Mouse (Mus musculus) CD4-positive helper T cell, adult 2 months (primary cell): ENCODE data around the gene Anapc2.
A peak's percentile ranks its signal among the peaks of the same experiment; 100 is the strongest.

Source experiments
- DNase-seq: peaks from one replicate; pipeline ENCODE4 v3.0.0-alpha.2; 2012; ENCODE audit warnings: low read depth, missing footprints, low spot score

The Anapc2 gene

GRCm38 (mm10) chr2:25267241-25267640 lies 5.0 kb upstream of the Anapc2 start:
- DNase-seq, result no peak

- no peak for DNase-seq
These were observed 4.5 kb upstream of the Anapc2 start for GRCm38 (mm10) chr2:25267746-25268309.

- no peak for DNase-seq
These were observed 237 bp downstream of the Anapc2 start for GRCm38 (mm10) chr2:25272515-25272914.

GRCm38 (mm10) chr2:25273010-25273409 lies 732 bp downstream of the Anapc2 start:
- no peak for DNase-seq

- DNase-seq, result peak; percentile 81
These were observed 6.9 kb downstream of the Anapc2 start for GRCm38 (mm10) chr2:25278928-25279882.

- DNase-seq, result no peak
These were observed 13.3 kb downstream of the Anapc2 start for GRCm38 (mm10) chr2:25285551-25285950.

- DNase-seq, result no peak
These were observed 14.0 kb downstream of the Anapc2 start for GRCm38 (mm10) chr2:25286314-25286713.

- DNase-seq, result no peak
These were observed 14.8 kb downstream of the Anapc2 start for GRCm38 (mm10) chr2:25286837-25287636.

GRCm38 (mm10) chr2:25287927-25288649 lies 15.8 kb downstream of the Anapc2 start, which contains the start of gene Tmem210:
Gene Tmem210, plus strand, starts transcription at chr2:25288145.
- DNase-seq, result no peak

- no peak for DNase-seq
These were observed 16.6 kb downstream of the Anapc2 start for GRCm38 (mm10) chr2:25288734-25289345.

GRCm38 (mm10) chr2:25289651-25290050 lies 17.4 kb downstream of the Anapc2 start, which contains the start of gene Lrrc26:
Gene Lrrc26, plus strand, starts transcription at chr2:25289915.
- no peak for DNase-seq

GRCm38 (mm10) chr2:25290101-25290815 lies 18.0 kb downstream of the Anapc2 start:
- no peak for DNase-seq

GRCm38 (mm10) chr2:25290816-25291130 lies 18.5 kb downstream of the Anapc2 start:
- DNase-seq, result no peak

GRCm38 (mm10) chr2:25291184-25292053 lies 19.1 kb downstream of the Anapc2 start:
- DNase-seq, result no peak

GRCm38 (mm10) chr2:25292054-25292544 lies 19.8 kb downstream of the Anapc2 start:
- no peak for DNase-seq

GRCm38 (mm10) chr2:25292856-25293255 lies 20.6 kb downstream of the Anapc2 start:
- peak; percentile 57 for DNase-seq

- no peak for DNase-seq
These were observed 21.4 kb downstream of the Anapc2 start for GRCm38 (mm10) chr2:25293706-25294105.

- no peak for DNase-seq
These were observed 24.8 kb downstream of the Anapc2 start for GRCm38 (mm10) chr2:25297093-25297492.

- no peak for DNase-seq
These were observed 25.8 kb downstream of the Anapc2 start for GRCm38 (mm10) chr2:25298046-25298445.
